Comparison of ENCODE assay signal across 22 mouse cellular contexts in the genomic region with DNA sequence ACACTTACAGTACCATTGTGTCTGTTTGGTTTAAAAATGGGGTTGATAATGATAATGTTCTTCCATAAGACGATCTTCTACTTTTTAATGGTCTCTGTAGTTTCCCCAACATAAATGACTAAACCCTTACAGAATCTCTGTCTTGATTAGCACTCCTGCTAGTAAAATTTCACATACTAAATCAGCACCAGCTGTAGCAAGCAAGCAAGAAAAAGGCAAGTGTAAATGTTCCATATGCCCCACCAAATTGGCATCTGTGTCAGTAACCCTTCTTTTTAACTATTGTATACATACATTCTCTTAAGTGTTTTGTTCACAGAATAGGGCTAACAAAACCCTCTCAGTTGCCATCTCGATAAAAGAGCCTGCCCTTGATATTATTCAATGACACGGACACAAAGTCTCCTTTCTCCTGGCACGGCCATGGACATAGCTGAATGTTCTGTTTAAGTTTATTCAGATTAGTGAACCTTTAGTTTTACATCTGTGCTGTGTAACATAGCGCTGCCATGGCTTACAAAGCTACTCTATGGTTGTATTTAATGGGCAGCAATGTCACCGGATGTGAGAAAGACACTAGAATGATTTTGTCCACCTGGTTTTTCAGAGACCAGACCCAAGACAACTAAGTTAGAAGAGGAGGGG.
DNase-seq lines count a peak whose midpoint lies in the region; ATAC-seq lines count a peak whose summit lies in the region.
"Had no signal": no experiment of that assay in that cellular context is flagged by ENCODE, and none has a peak within 500 bp of the region (broad histone marks: within the 10 kb centered on the region; RNA-seq: fewer than 3 reads in every experiment).

No protein-coding gene starts in this region.

- H3K4me2 ChIP-seq in forebrain, embryonic 13.5 days, result no peak overlapping the region
- H3K4me2 ChIP-seq in heart, embryonic 11.5 days, result no peak overlapping the region
- no peak overlapping the region for H3K4me2 ChIP-seq in forebrain, embryonic 16.5 days (ENCODE audit: low read length)
- H3K4me2 ChIP-seq: embryonic facial prominence, embryonic 15.5 days; heart, embryonic 13.5 days; hindbrain, embryonic 15.5 days had no signal

- H3K27me3 ChIP-seq in forebrain, embryonic 13.5 days, result no peaks in the 10 kb centered on the region
- H3K27me3 ChIP-seq in forebrain, embryonic 10.5 days (ENCODE audit: poor library complexity, severe bottlenecking), result no peaks in the 10 kb centered on the region
- no peaks in the 10 kb centered on the region for H3K27me3 ChIP-seq in heart, embryonic 11.5 days (ENCODE audit: control insufficient read depth, insufficient read depth, low read length)
- no peaks in the 10 kb centered on the region for H3K27me3 ChIP-seq in forebrain, embryonic 16.5 days (replicated peaks; ENCODE audit: control insufficient read depth, insufficient read depth, low read length)
- H3K27me3 ChIP-seq: embryonic facial prominence, embryonic 15.5 days; heart, embryonic 13.5 days; hindbrain, embryonic 15.5 days had no signal

- peak; percentile 63 for ATAC-seq in forebrain, embryonic 13.5 days
- no peak for ATAC-seq in heart, embryonic 11.5 days (replicated peaks; ENCODE audit: insufficient number of reproducible peaks, low FRiP score, low TSS enrichment)
- ATAC-seq in forebrain, embryonic 16.5 days, result peak; percentile 52; the same call in 1 of the 2 replicates
- ATAC-seq: CD4-positive, CD25-positive, alpha-beta regulatory T cell, adult 4 months; intestine, embryonic 16.5 days had no signal

- H3K4me1 ChIP-seq in forebrain, embryonic 13.5 days, result peaks cover 10% of the 10 kb centered on the region; the same call in 1 of the 2 replicates
- 0 out of 2 replicates have a peak, but pooled peaks cover 4% of the 10 kb centered on the region for H3K4me1 ChIP-seq in forebrain, embryonic 10.5 days
- H3K4me1 ChIP-seq in heart, embryonic 11.5 days (ENCODE audit: control insufficient read depth, insufficient read depth, low read length), result no peaks in the 10 kb centered on the region
- peaks cover 9% of the 10 kb centered on the region for H3K4me1 ChIP-seq in forebrain, embryonic 16.5 days (replicated peaks; ENCODE audit: control insufficient read depth, insufficient read depth, low read length)
- H3K4me1 ChIP-seq: hindbrain, embryonic 15.5 days had no signal

- no peak for DNase-seq in forebrain, embryonic 10.5 days (ENCODE audit: extremely low spot score, low spot score)
- DNase-seq in heart, adult 11 months, result peak; percentile 44
- no peak for DNase-seq in embryo, embryonic 10 days (ENCODE audit: low spot score)
- DNase-seq in lung, postnatal 4 days, result no peak
- DNase-seq: adrenal gland, adult 8-10 months; adrenal gland, postnatal 36 days; B cell, adult 2 months; cerebellum, adult 11-12 months; cerebellum, adult 9-10 months; embryo, embryonic 11 days; heart, postnatal 36 days; kidney, adult 2 months had no signal

- H3K36me3 ChIP-seq in forebrain, embryonic 13.5 days (ENCODE audit: poor library complexity, severe bottlenecking), result no peaks in the 10 kb centered on the region
- H3K36me3 ChIP-seq in forebrain, embryonic 10.5 days (replicated peaks), result no peaks in the 10 kb centered on the region
- no peaks in the 10 kb centered on the region for H3K36me3 ChIP-seq in heart, embryonic 11.5 days (ENCODE audit: control insufficient read depth, insufficient read depth, low read length)
- H3K36me3 ChIP-seq in forebrain, embryonic 16.5 days (ENCODE audit: control insufficient read depth, insufficient read depth), result no peaks in the 10 kb centered on the region
- H3K36me3 ChIP-seq: embryonic facial prominence, embryonic 15.5 days; G1E; heart, embryonic 13.5 days; hindbrain, embryonic 15.5 days had no signal

- no peak overlapping the region for H3K9ac ChIP-seq in forebrain, embryonic 13.5 days
- H3K9ac ChIP-seq in heart, embryonic 11.5 days (ENCODE audit: low read depth, low read length), result no peak overlapping the region
- H3K9ac ChIP-seq in forebrain, embryonic 16.5 days (replicated peaks; ENCODE audit: low read depth, low read length), result no peak overlapping the region
- H3K9ac ChIP-seq: embryonic facial prominence, embryonic 15.5 days; heart, embryonic 13.5 days; hindbrain, embryonic 15.5 days had no signal

- H3K9me3 ChIP-seq in forebrain, embryonic 13.5 days (replicated peaks), result no peaks in the 10 kb centered on the region
- no peaks in the 10 kb centered on the region for H3K9me3 ChIP-seq in forebrain, embryonic 10.5 days
- no peaks in the 10 kb centered on the region for H3K9me3 ChIP-seq in heart, embryonic 11.5 days (replicated peaks; ENCODE audit: control insufficient read depth, low read length)
- no peaks in the 10 kb centered on the region for H3K9me3 ChIP-seq in forebrain, embryonic 16.5 days (ENCODE audit: control insufficient read depth, low read length)
- H3K9me3 ChIP-seq: embryonic facial prominence, embryonic 15.5 days; G1E; heart, embryonic 13.5 days; hindbrain, embryonic 15.5 days had no signal

- H3K27ac ChIP-seq in forebrain, embryonic 13.5 days, result peak overlapping the region; percentile 55
- no peak overlapping the region for H3K27ac ChIP-seq in forebrain, embryonic 10.5 days
- no peak overlapping the region for H3K27ac ChIP-seq in heart, embryonic 11.5 days (ENCODE audit: low read depth, low read length)
- H3K27ac ChIP-seq in forebrain, embryonic 16.5 days (ENCODE audit: low read length), result peak overlapping the region; percentile 30
- H3K27ac ChIP-seq: embryonic facial prominence, embryonic 15.5 days; heart, embryonic 13.5 days; hindbrain, embryonic 15.5 days had no signal

- H3K4me3 ChIP-seq in forebrain, embryonic 13.5 days, result no peak overlapping the region
- no peak overlapping the region for H3K4me3 ChIP-seq in forebrain, embryonic 10.5 days
- H3K4me3 ChIP-seq in heart, embryonic 11.5 days (ENCODE audit: low read depth, low read length), result no peak overlapping the region
- no peak overlapping the region for H3K4me3 ChIP-seq in forebrain, embryonic 16.5 days (replicated peaks; ENCODE audit: low read length)
- H3K4me3 ChIP-seq: embryonic facial prominence, embryonic 15.5 days; erythroblast, embryonic 14.5 days; heart, embryonic 13.5 days; hindbrain, embryonic 15.5 days had no signal

- WGBS in forebrain, embryonic 13.5 days, result 41% methylated on average over 6 of the region's 6 CpGs
- 81% methylated on average over 6 of the region's 6 CpGs for WGBS in forebrain, embryonic 10.5 days
- 74% methylated on average over 6 of the region's 6 CpGs for WGBS in heart, embryonic 11.5 days (ENCODE audit: insufficient replicate concordance)
- WGBS in forebrain, embryonic 16.5 days, result 28% methylated on average over 6 of the region's 6 CpGs

Comparison
In these comparisons a context has a peak if more than half of its experiments do, and no peak if none do; other contexts are left out.
1. H3K27ac ChIP-seq: peak in forebrain, embryonic 13.5 days (single experiment) and forebrain, embryonic 16.5 days (single experiment); none in forebrain, embryonic 10.5 days (single experiment) and heart, embryonic 11.5 days (single experiment).